Mouse (Mus musculus): ENCODE measurements around the gene Tshz3. TPM values are rescaled to one million over a fixed set of nuclear protein-coding genes. Genes with fewer than 3 reads are reported as not detected.

Tshz3 gene
- total and polyA plus RNA-seq, 3 experiments = 1.8 to 4.3 (median 3.5) TPM

DNA sequence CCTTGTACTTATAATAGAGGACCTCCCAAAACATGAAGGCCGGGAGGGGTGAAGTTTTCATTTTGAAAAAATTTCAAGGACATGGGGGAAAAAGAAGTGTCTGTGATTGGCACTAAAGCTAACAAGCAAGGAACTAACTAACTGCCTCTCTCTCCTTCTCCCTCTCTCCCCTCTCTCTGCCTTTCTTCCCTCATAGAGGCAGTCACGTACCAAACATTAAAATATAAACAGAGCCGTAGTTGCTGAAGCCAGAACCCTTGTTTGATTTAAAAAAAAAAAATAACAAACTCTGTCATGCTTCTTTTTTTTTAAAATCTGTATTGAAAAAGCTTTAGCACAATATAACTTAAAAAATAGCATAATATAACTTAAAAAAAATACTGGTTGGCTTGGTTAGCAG is 10.9 kb downstream of the Tshz3 start:
- no peaks in the 10 kb centered on the region for H3K27me3 ChIP-seq (ENCODE audit: control insufficient read depth, insufficient read depth, low read length)
- H3K4me1 ChIP-seq (ENCODE audit: control insufficient read depth, insufficient read depth, low read length) = peaks cover 3% of the 10 kb centered on the region
- TF ChIP-seq POLR2A (IDR thresholded peaks at IDR 0.05; ENCODE audit: insufficient read depth, low read depth, low read length) = no peak
- no peak for TF ChIP-seq CTCF (IDR thresholded peaks at IDR 0.05)
- no peak for TF ChIP-seq EP300 (IDR thresholded peaks at IDR 0.05; ENCODE audit: insufficient read depth, low read depth, low read length)
- no peak overlapping the region for H3K27ac ChIP-seq
- H3K79me2 ChIP-seq (replicated peaks; ENCODE audit: control insufficient read depth, insufficient read depth, low read length) = no peaks in the 10 kb centered on the region
- H3K9ac ChIP-seq (ENCODE audit: low read depth, low read length) = no peak overlapping the region
- intact Hi-C loops (cut with DNase I) = no loop called here
- no peak for DNase-seq
- WGBS = 83% methylated on average over 3 of the region's 3 CpGs
- H3K36me3 ChIP-seq (ENCODE audit: control insufficient read depth, insufficient read depth, low read length) = no peaks in the 10 kb centered on the region
- no peak overlapping the region for H3K4me3 ChIP-seq

- Histone ChIP-seq H3K36me3 (ENCODE audit: control insufficient read depth, insufficient read depth, low read length) (no peaks in the 10 kb centered on the region), H3K9ac (ENCODE audit: low read depth, low read length) (no peak overlapping the region), H3K4me1 (ENCODE audit: control insufficient read depth, insufficient read depth, low read length) (peaks cover 3% of the 10 kb centered on the region), H3K4me3 (no peak overlapping the region), H3K27ac (no peak overlapping the region), H3K27me3 (ENCODE audit: control insufficient read depth, insufficient read depth, low read length) (no peaks in the 10 kb centered on the region), H3K79me2 (replicated peaks; ENCODE audit: control insufficient read depth, insufficient read depth, low read length) (no peaks in the 10 kb centered on the region)
- peak; percentile 40 to 63 for DNase-seq
- no peak for TF ChIP-seq POLR2A (IDR thresholded peaks at IDR 0.05; ENCODE audit: insufficient read depth, low read depth, low read length)
- peak; percentile 68 for TF ChIP-seq CTCF (IDR thresholded peaks at IDR 0.05)
- no peak for TF ChIP-seq EP300 (IDR thresholded peaks at IDR 0.05; ENCODE audit: insufficient read depth, low read depth, low read length)
- intact Hi-C loops (cut with DNase I) = no loop called here
- 38% methylated on average over 2 of the region's 2 CpGs for WGBS
These were observed 11.3 kb downstream of the Tshz3 start for GRCm38 (mm10) chr7:36709239-36709638.

DNA sequence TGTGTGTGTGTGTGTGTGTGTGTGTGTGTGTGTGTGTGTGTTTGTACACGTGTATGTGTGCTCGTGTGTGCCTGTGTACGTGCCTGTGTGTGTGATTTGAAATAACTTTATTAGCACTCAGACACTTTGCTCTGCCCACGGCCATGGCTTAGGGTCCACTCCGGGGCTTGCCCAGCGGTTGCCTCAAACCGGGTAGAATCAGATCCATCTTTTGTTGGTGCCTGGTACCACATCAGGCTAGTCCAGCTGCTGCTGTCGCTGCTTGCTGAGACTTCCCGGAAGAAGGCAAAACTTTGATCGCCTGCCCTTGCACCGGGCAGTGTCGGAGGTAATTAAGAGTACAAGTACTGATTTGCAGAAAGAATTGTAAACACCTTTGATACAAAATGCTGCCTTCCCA is 12.1 kb downstream of the Tshz3 start:
- Histone ChIP-seq H3K9ac (ENCODE audit: low read depth, low read length) (no peak overlapping the region), H3K27me3 (ENCODE audit: control insufficient read depth, insufficient read depth, low read length) (no peaks in the 10 kb centered on the region), H3K4me3 (no peak overlapping the region), H3K36me3 (ENCODE audit: control insufficient read depth, insufficient read depth, low read length) (no peaks in the 10 kb centered on the region), H3K4me1 (ENCODE audit: control insufficient read depth, insufficient read depth, low read length) (peaks cover 3% of the 10 kb centered on the region), H3K27ac (no peak overlapping the region), H3K79me2 (replicated peaks; ENCODE audit: control insufficient read depth, insufficient read depth, low read length) (no peaks in the 10 kb centered on the region)
- intact Hi-C loops (cut with DNase I) = no loop called here
- TF ChIP-seq EP300 (IDR thresholded peaks at IDR 0.05; ENCODE audit: insufficient read depth, low read depth, low read length) = no peak
- TF ChIP-seq POLR2A (IDR thresholded peaks at IDR 0.05; ENCODE audit: insufficient read depth, low read depth, low read length) = no peak
- no peak for TF ChIP-seq CTCF (IDR thresholded peaks at IDR 0.05)
- 83% methylated on average over 12 of the region's 12 CpGs for WGBS
- no peak for DNase-seq

- Histone ChIP-seq H3K36me3 (ENCODE audit: control insufficient read depth, insufficient read depth, low read length) (no peaks in the 10 kb centered on the region), H3K4me3 (no peak overlapping the region), H3K4me1 (ENCODE audit: control insufficient read depth, insufficient read depth, low read length) (peaks cover 3% of the 10 kb centered on the region), H3K27me3 (ENCODE audit: control insufficient read depth, insufficient read depth, low read length) (no peaks in the 10 kb centered on the region), H3K27ac (no peak overlapping the region), H3K9ac (ENCODE audit: low read depth, low read length) (no peak overlapping the region), H3K79me2 (replicated peaks; ENCODE audit: control insufficient read depth, insufficient read depth, low read length) (no peaks in the 10 kb centered on the region)
- intact Hi-C loops (cut with DNase I) = no loop called here
- DNase-seq = no peak
- TF ChIP-seq POLR2A (IDR thresholded peaks at IDR 0.05; ENCODE audit: insufficient read depth, low read depth, low read length) = no peak
- TF ChIP-seq EP300 (IDR thresholded peaks at IDR 0.05; ENCODE audit: insufficient read depth, low read depth, low read length) = no peak
- WGBS = 85% methylated on average over 6 of the region's 6 CpGs
These were observed 12.5 kb downstream of the Tshz3 start for GRCm38 (mm10) chr7:36710387-36710786.

GRCm38 (mm10) chr7:36711766-36712165 is 13.8 kb downstream of the Tshz3 start:
- Histone ChIP-seq H3K9ac (ENCODE audit: low read depth, low read length) (no peak overlapping the region), H3K79me2 (replicated peaks; ENCODE audit: control insufficient read depth, insufficient read depth, low read length) (no peaks in the 10 kb centered on the region), H3K4me1 (ENCODE audit: control insufficient read depth, insufficient read depth, low read length) (peaks cover 3% of the 10 kb centered on the region), H3K36me3 (ENCODE audit: control insufficient read depth, insufficient read depth, low read length) (no peaks in the 10 kb centered on the region), H3K27ac (no peak overlapping the region), H3K4me3 (no peak overlapping the region), H3K27me3 (ENCODE audit: control insufficient read depth, insufficient read depth, low read length) (no peaks in the 10 kb centered on the region)
- 69% methylated on average over 2 of the region's 2 CpGs for WGBS
- TF ChIP-seq CTCF (IDR thresholded peaks at IDR 0.05) (peak; percentile 42), EP300 (IDR thresholded peaks at IDR 0.05; ENCODE audit: insufficient read depth, low read depth, low read length) (no peak), POLR2A (IDR thresholded peaks at IDR 0.05; ENCODE audit: insufficient read depth, low read depth, low read length) (no peak)
- intact Hi-C loops (cut with DNase I) = no loop called here
- no peak for DNase-seq

DNA sequence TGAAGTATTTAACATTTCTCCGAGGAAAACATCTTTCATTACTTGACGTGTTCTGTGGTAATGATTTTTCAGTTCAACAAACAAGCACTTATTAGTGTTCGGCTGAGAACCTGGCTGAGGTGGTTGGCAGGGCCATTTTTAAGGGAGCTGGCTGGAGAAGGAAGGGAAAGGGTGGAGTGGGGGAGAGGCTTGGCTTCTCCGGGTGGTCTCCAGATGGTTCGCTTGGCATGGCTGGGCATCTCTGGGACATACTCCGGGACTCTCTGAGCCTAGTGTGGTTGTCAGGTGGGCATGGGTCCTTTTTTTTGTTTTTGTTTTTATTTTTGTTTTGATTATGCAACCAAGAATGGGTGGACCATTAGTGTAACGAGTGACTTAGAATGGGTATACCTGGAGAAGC is 16.4 kb downstream of the Tshz3 start:
- Histone ChIP-seq H3K36me3 (ENCODE audit: control insufficient read depth, insufficient read depth, low read length) (no peaks in the 10 kb centered on the region), H3K27ac (no peak overlapping the region), H3K9ac (ENCODE audit: low read depth, low read length) (no peak overlapping the region), H3K27me3 (ENCODE audit: control insufficient read depth, insufficient read depth, low read length) (no peaks in the 10 kb centered on the region), H3K79me2 (replicated peaks; ENCODE audit: control insufficient read depth, insufficient read depth, low read length) (no peaks in the 10 kb centered on the region), H3K4me1 (ENCODE audit: control insufficient read depth, insufficient read depth, low read length) (peaks cover 2% of the 10 kb centered on the region), H3K4me3 (no peak overlapping the region)
- no peak for DNase-seq
- TF ChIP-seq EP300 (IDR thresholded peaks at IDR 0.05; ENCODE audit: insufficient read depth, low read depth, low read length) (no peak), CTCF (IDR thresholded peaks at IDR 0.05) (no peak), POLR2A (IDR thresholded peaks at IDR 0.05; ENCODE audit: insufficient read depth, low read depth, low read length) (no peak)
- intact Hi-C loops (cut with DNase I) = no loop called here
- 72% methylated on average over 7 of the region's 7 CpGs for WGBS

All from heart, adult 2 months (tissue).